Comparison of ENCODE assay signal across 13 mouse cellular contexts in the genomic region with DNA sequence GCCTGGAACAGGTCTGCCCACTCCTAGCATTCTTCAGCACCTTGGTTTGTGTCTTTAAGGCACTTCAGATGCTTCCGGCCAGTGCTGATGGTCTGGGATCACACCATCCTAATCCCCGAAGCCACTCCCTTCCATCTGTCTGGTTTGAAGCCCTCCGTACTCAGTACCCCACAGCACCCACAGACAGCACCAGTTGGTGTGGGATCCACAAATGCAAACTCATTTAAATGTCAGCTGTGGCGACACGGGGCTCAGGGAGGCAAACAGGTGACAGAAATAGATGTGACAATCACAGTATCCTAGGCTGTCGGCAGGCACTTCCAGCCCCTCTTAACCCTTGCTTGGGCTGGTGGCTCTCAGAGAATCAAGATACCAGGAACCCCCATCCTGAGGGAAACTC.
DNase-seq lines count a peak whose midpoint lies in the region; ATAC-seq and TF ChIP-seq lines count a peak whose summit lies in the region.
"Had no signal": no experiment of that assay in that cellular context is flagged by ENCODE, and none has a peak within 500 bp of the region (broad histone marks: within the 10 kb centered on the region; RNA-seq: fewer than 3 reads in every experiment).

No protein-coding gene starts in this region.

- TF ChIP-seq CTCF in midbrain, postnatal 0 days (IDR thresholded peaks at IDR 0.05): no peak

- intact Hi-C loops in heart, postnatal 10 days (cut with DNase I): no loop called here

- DNase-seq in forebrain, embryonic 14.5 days (ENCODE audit: low spot score): peak; percentile 16
- no peak for DNase-seq in heart, postnatal 10 days
- DNase-seq in midbrain, postnatal 0 days (ENCODE audit: low spot score): peak; percentile 28
- no peak for DNase-seq in adrenal gland, postnatal 25 days
- DNase-seq in yolk sac, embryonic 10.5 days (ENCODE audit: low spot score): no peak
- DNase-seq: cerebellum, adult 9-10 months; liver, embryonic 13.5 days; thymus, postnatal 36 days had no signal

- H3K4me1 ChIP-seq in forebrain, embryonic 14.5 days (ENCODE audit: control insufficient read depth, insufficient read depth, low read length): peaks cover 10% of the 10 kb centered on the region
- H3K4me1 ChIP-seq in forebrain, embryonic 15.5 days: peaks cover 11% of the 10 kb centered on the region; the same call in 1 of the 2 replicates
- peaks cover 21 to 24% of the 10 kb centered on the region in 2 experiments for H3K4me1 ChIP-seq in heart, embryonic 14.5 days (ENCODE audit: control insufficient read depth in 2 of 2, insufficient read depth in 2 of 2, low read length in 2 of 2)
- H3K4me1 ChIP-seq in midbrain, postnatal 0 days (ENCODE audit: insufficient read depth, low read length): no peaks in the 10 kb centered on the region
- H3K4me1 ChIP-seq in midbrain, embryonic 15.5 days: no peaks in the 10 kb centered on the region

- WGBS in forebrain, embryonic 14.5 days: 38% methylated on average over 6 of the region's 6 CpGs
- 33% methylated on average over 6 of the region's 6 CpGs for WGBS in forebrain, embryonic 15.5 days
- WGBS in heart, embryonic 14.5 days: 32% methylated on average over 6 of the region's 6 CpGs
- WGBS in midbrain, postnatal 0 days: 37% methylated on average over 6 of the region's 6 CpGs
- 41% methylated on average over 6 of the region's 6 CpGs for WGBS in midbrain, embryonic 15.5 days

- H3K4me3 ChIP-seq in forebrain, embryonic 14.5 days (ENCODE audit: low read depth, low read length): no peak overlapping the region
- H3K4me3 ChIP-seq in forebrain, embryonic 15.5 days: no peak overlapping the region
- H3K4me3 ChIP-seq in heart, embryonic 14.5 days (ENCODE audit: control insufficient read depth in 1 of 2, insufficient read depth in 1 of 2, low read depth in 1 of 2, low read length in 2 of 2): no peak overlapping the region
- H3K4me3 ChIP-seq in midbrain, postnatal 0 days (ENCODE audit: low read depth, low read length): no peak overlapping the region
- H3K4me3 ChIP-seq in midbrain, embryonic 15.5 days: no peak overlapping the region
- H3K4me3 ChIP-seq: liver, embryonic 13.5 days; midbrain, embryonic 13.5 days had no signal

- no peaks in the 10 kb centered on the region for H3K27me3 ChIP-seq in forebrain, embryonic 14.5 days (replicated peaks; ENCODE audit: control insufficient read depth, insufficient read depth, low read length)
- no peaks in the 10 kb centered on the region for H3K27me3 ChIP-seq in forebrain, embryonic 15.5 days
- 0 out of 2 replicates have a peak, but pooled peaks cover 5% of the 10 kb centered on the region for H3K27me3 ChIP-seq in heart, embryonic 14.5 days (ENCODE audit: control insufficient read depth, insufficient read depth, low read length)
- no peaks in the 10 kb centered on the region for H3K27me3 ChIP-seq in midbrain, postnatal 0 days (ENCODE audit: insufficient read depth, low read length)
- no peaks in the 10 kb centered on the region for H3K27me3 ChIP-seq in midbrain, embryonic 15.5 days (replicated peaks)
- H3K27me3 ChIP-seq: liver, embryonic 13.5 days; midbrain, embryonic 13.5 days had no signal

- peak; percentile 71 for ATAC-seq in forebrain, embryonic 14.5 days
- ATAC-seq in forebrain, embryonic 15.5 days (replicated peaks): no peak
- ATAC-seq in heart, embryonic 14.5 days (ENCODE audit: insufficient number of reproducible peaks, insufficient read depth, low FRiP score, low read depth): no peak
- ATAC-seq in midbrain, postnatal 0 days (ENCODE audit: low FRiP score): no peak
- ATAC-seq in midbrain, embryonic 15.5 days (replicated peaks): no peak

- no peaks in the 10 kb centered on the region for H3K9me3 ChIP-seq in forebrain, embryonic 14.5 days (replicated peaks; ENCODE audit: control insufficient read depth, low read length)
- H3K9me3 ChIP-seq in forebrain, embryonic 15.5 days: no peaks in the 10 kb centered on the region
- H3K9me3 ChIP-seq in heart, embryonic 14.5 days (ENCODE audit: control insufficient read depth, low read length): no peaks in the 10 kb centered on the region
- H3K9me3 ChIP-seq in midbrain, postnatal 0 days (ENCODE audit: low read length): no peaks in the 10 kb centered on the region
- H3K9me3 ChIP-seq in midbrain, embryonic 15.5 days: no peaks in the 10 kb centered on the region
- H3K9me3 ChIP-seq: liver, embryonic 13.5 days; midbrain, embryonic 13.5 days had no signal

- H3K9ac ChIP-seq in forebrain, embryonic 14.5 days (ENCODE audit: low read length): no peak overlapping the region
- H3K9ac ChIP-seq in forebrain, embryonic 15.5 days (replicated peaks): no peak overlapping the region
- H3K9ac ChIP-seq in heart, embryonic 14.5 days (ENCODE audit: low read length): no peak overlapping the region
- H3K9ac ChIP-seq in midbrain, postnatal 0 days (replicated peaks; ENCODE audit: low read length, poor library complexity, severe bottlenecking): no peak overlapping the region
- H3K9ac ChIP-seq in midbrain, embryonic 15.5 days: no peak overlapping the region
- H3K9ac ChIP-seq: hindbrain, embryonic 14.5 days; liver, embryonic 13.5 days; midbrain, embryonic 13.5 days had no signal

- H3K4me2 ChIP-seq in forebrain, embryonic 14.5 days (ENCODE audit: low read length): no peak overlapping the region
- H3K4me2 ChIP-seq in forebrain, embryonic 15.5 days (replicated peaks): no peak overlapping the region
- 0 out of 2 replicates have a peak overlapping the region, but pooled peaks have one; percentile 17 for H3K4me2 ChIP-seq in heart, embryonic 14.5 days (ENCODE audit: low read length)
- no peak overlapping the region for H3K4me2 ChIP-seq in midbrain, postnatal 0 days (ENCODE audit: low read depth, low read length, poor library complexity, severe bottlenecking)
- no peak overlapping the region for H3K4me2 ChIP-seq in midbrain, embryonic 15.5 days
- H3K4me2 ChIP-seq: hindbrain, embryonic 14.5 days; liver, embryonic 13.5 days; midbrain, embryonic 13.5 days had no signal

- no peaks in the 10 kb centered on the region for H3K36me3 ChIP-seq in forebrain, embryonic 14.5 days (ENCODE audit: control insufficient read depth, insufficient read depth, low read length)
- H3K36me3 ChIP-seq in forebrain, embryonic 15.5 days: no peaks in the 10 kb centered on the region
- H3K36me3 ChIP-seq in heart, embryonic 14.5 days (ENCODE audit: control insufficient read depth, insufficient read depth, low read length): no peaks in the 10 kb centered on the region
- no peaks in the 10 kb centered on the region for H3K36me3 ChIP-seq in midbrain, postnatal 0 days (ENCODE audit: insufficient read depth, low read length)
- H3K36me3 ChIP-seq in midbrain, embryonic 15.5 days (replicated peaks): no peaks in the 10 kb centered on the region
- H3K36me3 ChIP-seq: liver, embryonic 13.5 days; midbrain, embryonic 13.5 days had no signal

- H3K27ac ChIP-seq in forebrain, embryonic 14.5 days (ENCODE audit: low read depth, low read length): no peak overlapping the region
- H3K27ac ChIP-seq in forebrain, embryonic 15.5 days (replicated peaks): no peak overlapping the region
- H3K27ac ChIP-seq in heart, embryonic 14.5 days (replicated peaks in 1 of 2; ENCODE audit: control insufficient read depth in 1 of 2, insufficient read depth in 1 of 2, low read depth in 2 of 2, low read length in 2 of 2): no peak overlapping the region
- H3K27ac ChIP-seq in midbrain, postnatal 0 days (ENCODE audit: low read depth, low read length): no peak overlapping the region
- H3K27ac ChIP-seq in midbrain, embryonic 15.5 days: no peak overlapping the region
- H3K27ac ChIP-seq: hindbrain, embryonic 14.5 days; liver, embryonic 13.5 days; midbrain, embryonic 13.5 days had no signal

Comparison
In these comparisons a context has a peak if more than half of its experiments do, and no peak if none do; other contexts are left out.
1. DNase-seq: peak in forebrain, embryonic 14.5 days (single experiment) and midbrain, postnatal 0 days (single experiment); none in heart, postnatal 10 days (0 of 2), adrenal gland, postnatal 25 days (single experiment) and yolk sac, embryonic 10.5 days (single experiment).